ENCODE assay signal across 25 mouse cellular contexts in genomic region chr9:108395427-108395826, GRCm38 (mm10). TPM values are rescaled to one million over a fixed set of nuclear protein-coding genes. Genes with fewer than 3 reads are reported as not detected.
"Had no signal": no experiment of that assay in that cellular context is flagged by ENCODE, and none has a peak within 500 bp of the region (broad histone marks: within the 10 kb centered on the region; RNA-seq: fewer than 3 reads in every experiment).

No protein-coding gene starts in this region.

- H3K9ac ChIP-seq: liver, postnatal 0 days; lung, embryonic 15.5 days; midbrain, embryonic 13.5 days; midbrain, embryonic 15.5 days; neural tube, embryonic 12.5 days; stomach, embryonic 15.5 days had no signal

- H3K4me3 ChIP-seq: lung, embryonic 15.5 days; megakaryocyte, embryonic 14.5 days; midbrain, embryonic 13.5 days; midbrain, embryonic 15.5 days; neural tube, embryonic 12.5 days; stomach, embryonic 15.5 days had no signal

- H3K9me3 ChIP-seq: lung, embryonic 15.5 days; megakaryocyte, embryonic 14.5 days; midbrain, embryonic 13.5 days; midbrain, embryonic 15.5 days; neural tube, embryonic 12.5 days; stomach, embryonic 15.5 days had no signal

- H3K27me3 ChIP-seq: lung, embryonic 15.5 days; megakaryocyte, embryonic 14.5 days; midbrain, embryonic 13.5 days; midbrain, embryonic 15.5 days; neural tube, embryonic 12.5 days; stomach, embryonic 15.5 days had no signal

- DNase-seq: liver, postnatal 0 days; lung, adult 2 months; lung, postnatal 14 days; lung, postnatal 36 days; right cerebral cortex, postnatal 14 days; thymus, adult 2 months; thymus, postnatal 25 days; thymus, postnatal 4 days had no signal

- H3K27ac ChIP-seq: lung, embryonic 15.5 days; macrophage; midbrain, embryonic 13.5 days; midbrain, embryonic 15.5 days; neural tube, embryonic 12.5 days; stomach, embryonic 15.5 days; stomach, postnatal 0 days had no signal

- H3K4me1 ChIP-seq: lung, embryonic 15.5 days; midbrain, embryonic 13.5 days; midbrain, embryonic 15.5 days; neural tube, embryonic 12.5 days; stomach, embryonic 15.5 days had no signal

- ATAC-seq: liver, postnatal 0 days; lung, postnatal 0 days; midbrain, embryonic 13.5 days; midbrain, embryonic 15.5 days had no signal

RNA-seq across cellular contexts. Expression of gene 1700102P08Rik, which starts 2.8 kb away (rescaled TPM):
- polyA plus RNA-seq: macrophage had no signal

RNA-seq across cellular contexts. Expression of gene Ccdc36, which starts 32.9 kb away (rescaled TPM):
- total RNA-seq: monocyte, adult 5-6 weeks; neutrophil, adult 5-6 weeks had no signal
- polyA plus RNA-seq: lung, adult 2 months; macrophage; spleen, adult 2 months had no signal

RNA-seq across cellular contexts. Expression of gene BC048562, which starts 40.9 kb away (rescaled TPM):
- total RNA-seq: megakaryocyte progenitor cell, adult 5-6 weeks; midbrain, postnatal 0 days; monocyte, adult 5-6 weeks; neutrophil, adult 5-6 weeks had no signal
- polyA plus RNA-seq: liver, postnatal 0 days; lung, adult 2 months; lung, embryonic 15.5 days; lung, postnatal 0 days; macrophage; midbrain, embryonic 11.5 days; midbrain, embryonic 13.5 days; midbrain, embryonic 15.5 days; midbrain, postnatal 0 days; neural tube, embryonic 12.5 days; neural tube, embryonic 14.5 days; spleen, adult 2 months; stomach, embryonic 15.5 days; stomach, postnatal 0 days; thymus, adult 2 months; urinary bladder, adult 2 months had no signal
